Mouse (Mus musculus) activated CD4-positive, CD25-positive, alpha-beta regulatory T cell (primary cell): ENCODE measurements around the gene Rassf7. TPM values are rescaled to one million over a fixed set of nuclear protein-coding genes. Genes with fewer than 3 reads are reported as not detected.

Source experiments
- polyA plus RNA-seq, 2 experiments: library from polyadenylated mRNA; unstranded; fragments of 100-300 nt; shearing (Covaris generic); gene quantifications; one replicate each; pipeline ENCODE4 v1.2.1; 2017

Rassf7 gene
- 10 to 100 TPM; 18.6 to 23.4 TPM for polyA plus RNA-seq

DNA sequence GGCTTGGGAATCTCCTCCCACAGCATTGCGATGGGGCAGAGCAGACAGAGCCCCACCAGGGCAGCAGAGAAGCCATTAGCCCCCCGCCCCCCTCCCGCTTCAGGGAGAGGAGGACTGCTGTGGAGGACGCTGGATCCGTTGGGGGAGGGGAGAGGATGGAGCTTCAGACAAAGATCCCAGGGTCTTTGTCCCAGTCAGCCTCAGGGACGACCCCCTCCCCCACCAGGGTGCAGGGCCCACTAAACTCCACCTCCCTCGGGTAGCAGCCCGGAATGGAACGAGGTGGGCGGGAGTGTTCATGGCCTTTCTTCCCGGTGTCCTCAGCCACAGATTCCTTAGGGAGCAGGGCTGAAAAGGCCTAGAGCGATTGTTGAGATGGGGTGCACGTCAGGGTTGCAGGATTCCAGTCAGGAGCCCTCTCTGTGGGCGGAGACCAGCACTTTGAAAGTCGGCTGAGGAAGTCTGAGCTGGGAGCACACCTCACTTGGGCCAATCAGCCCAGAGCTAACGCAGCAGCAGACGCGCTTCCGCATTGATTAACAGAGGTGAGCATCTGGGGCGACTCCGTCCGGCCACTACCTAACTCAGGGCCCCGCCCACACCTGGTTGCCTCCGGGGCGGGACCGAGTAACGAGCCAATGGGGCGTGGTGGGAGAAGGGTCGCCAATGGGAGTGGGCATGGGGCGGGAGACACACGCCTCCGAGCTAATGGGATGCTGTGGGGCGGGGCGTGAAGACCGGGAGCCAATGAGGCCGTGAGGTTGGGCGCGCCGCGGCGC lies at the start of gene Rassf7:
Gene Rassf7, plus strand, starts transcription at position 760 of the 779 bp plus-strand sequence.

DNA sequence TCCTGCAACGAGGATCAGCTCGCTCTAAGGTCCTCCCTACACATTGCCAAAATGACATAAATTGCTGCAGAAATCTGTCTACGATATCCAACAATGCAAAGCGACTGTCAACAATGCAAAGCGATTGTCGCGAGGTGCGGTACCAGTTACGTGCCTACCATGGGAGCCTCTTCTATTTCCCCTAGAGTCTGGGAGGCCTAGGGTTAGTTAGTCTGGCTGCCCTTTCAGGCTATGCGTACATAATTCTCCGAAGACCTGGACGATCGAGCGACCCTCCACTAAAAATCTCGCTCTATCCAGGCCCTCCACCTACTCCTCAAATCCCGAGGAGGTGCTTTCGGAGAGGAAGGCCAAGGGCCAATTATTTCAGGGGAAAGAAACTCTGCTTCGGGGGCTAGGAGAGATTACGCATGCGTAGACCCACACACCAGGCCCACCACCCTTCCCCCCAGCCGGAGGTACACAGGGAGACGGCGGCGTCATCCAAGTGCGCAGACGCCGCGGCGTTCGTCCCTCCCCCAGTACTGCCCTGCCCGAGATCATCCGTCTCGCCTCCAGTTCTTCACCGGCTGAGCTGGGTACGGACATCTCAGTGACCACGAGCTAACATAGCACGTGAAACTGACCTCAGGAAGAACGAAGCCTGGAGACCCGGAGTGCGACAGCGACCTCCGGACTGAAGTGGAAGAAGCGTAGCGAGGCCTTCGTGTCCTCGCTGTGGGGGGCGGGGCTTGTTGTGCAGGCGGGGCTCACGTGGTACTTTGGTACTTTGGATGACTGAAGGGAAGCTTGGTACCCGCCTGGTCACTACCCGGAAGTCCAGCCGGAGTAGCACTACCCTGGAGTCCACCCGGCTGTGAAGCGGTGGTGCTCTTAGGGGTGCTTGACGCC lies 43.3 kb upstream of the Rassf7 start, which contains the start of gene Rnh1:
Gene Rnh1, minus strand, starts transcription at position 742 of the 891 bp plus-strand sequence.

DNA sequence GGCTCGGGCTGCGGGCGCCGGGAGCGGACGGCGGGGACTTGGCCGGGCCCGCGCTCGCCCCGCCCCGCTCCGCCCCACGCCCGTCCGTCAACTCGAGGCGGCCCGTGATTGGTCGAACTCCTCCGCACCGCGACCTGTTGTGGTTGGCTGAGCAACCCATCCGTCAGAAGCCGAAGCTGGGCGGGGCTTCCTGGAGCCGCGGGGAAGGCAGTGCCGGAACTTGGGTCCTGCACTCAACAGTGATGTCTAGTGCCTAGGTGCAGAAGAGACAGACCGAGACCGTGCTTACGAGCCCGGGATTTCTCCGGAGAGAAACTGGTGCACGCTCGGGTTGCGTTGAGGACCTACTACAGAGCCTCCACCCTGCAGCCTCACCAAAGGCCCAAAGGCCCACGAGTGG lies 21.7 kb upstream of the Rassf7 start, which contains the start of the genes Hras and Lrrc56:
Gene Hras, minus strand, starts transcription at position 58 of the 400 bp plus-strand sequence.
Gene Lrrc56, plus strand, starts transcription at position 210 of the 400 bp plus-strand sequence.

DNA sequence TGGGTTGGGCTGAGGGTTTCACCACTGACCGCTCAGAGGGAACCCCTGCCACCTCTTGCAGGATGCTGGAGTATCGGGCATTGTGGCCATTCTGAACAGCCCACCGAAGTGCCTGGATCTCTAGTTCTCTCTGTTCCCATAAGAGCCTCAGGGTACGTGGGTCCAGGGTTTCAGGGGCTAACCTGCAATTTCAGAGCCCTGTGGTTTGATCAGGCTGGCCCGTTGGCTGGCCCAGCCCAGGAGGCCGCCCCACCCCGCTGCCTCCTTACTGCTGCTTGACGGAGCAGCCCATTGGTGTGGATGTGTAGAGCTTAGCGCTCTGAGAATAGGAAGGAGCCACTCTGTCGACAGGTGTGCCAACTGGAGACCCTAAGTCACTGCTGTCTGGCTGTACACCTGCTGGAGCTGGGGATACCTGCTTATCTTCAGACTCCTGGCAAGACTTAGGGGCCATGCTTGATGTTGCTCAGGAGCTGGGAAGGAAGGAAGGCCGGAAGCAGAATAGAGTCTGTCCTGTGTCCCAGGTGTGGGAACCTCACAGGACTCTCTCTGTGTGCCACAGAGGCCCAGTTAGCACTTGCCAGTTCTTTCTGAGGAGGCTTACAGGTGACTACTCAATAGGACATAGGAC lies 1.9 kb upstream of the Rassf7 start, which contains the start of gene Lmntd2:
Gene Lmntd2, minus strand, starts transcription at position 476 of the 631 bp plus-strand sequence.

DNA sequence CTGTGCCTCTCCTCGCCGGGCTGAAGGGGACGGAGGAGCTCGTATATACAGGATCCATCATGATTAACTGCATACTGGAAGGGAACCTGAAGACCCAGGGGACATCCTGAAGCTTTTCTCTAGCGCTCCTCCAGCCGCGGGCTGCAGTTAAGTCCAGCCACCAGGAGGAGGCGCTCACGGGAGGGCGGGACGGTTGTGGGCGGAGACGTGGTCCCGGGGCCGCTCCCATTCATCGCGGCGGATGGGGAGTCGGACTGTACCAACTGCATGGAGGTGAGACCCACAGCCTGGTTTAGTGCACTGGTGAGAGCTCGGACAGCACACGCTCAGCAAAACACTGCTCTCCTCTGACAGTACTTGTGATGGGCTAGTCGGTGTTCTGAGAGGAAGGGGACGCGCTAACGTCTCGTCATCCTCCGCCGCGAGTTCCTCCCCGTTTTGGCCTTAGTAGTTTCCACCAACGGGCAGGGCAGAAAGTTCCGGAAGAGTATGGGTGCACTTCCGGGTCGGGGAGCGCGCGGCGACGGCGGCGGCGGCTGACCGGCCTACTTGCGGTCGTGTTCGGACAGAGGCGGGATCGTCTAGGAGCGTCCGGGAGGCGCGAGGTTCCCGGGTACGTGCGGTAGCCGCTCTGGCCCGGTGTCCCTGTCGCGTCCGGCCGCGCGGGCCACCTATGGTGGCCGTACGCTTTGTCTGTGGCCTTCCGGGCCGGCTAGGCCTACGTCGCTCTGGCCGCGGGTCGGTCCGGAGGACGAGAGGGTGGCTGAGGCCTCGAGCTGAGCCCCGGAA lies 12.8 kb downstream of the Rassf7 start, which contains the start of gene Phrf1:
Gene Phrf1, plus strand, starts transcription at position 506 of the 789 bp plus-strand sequence.

DNA sequence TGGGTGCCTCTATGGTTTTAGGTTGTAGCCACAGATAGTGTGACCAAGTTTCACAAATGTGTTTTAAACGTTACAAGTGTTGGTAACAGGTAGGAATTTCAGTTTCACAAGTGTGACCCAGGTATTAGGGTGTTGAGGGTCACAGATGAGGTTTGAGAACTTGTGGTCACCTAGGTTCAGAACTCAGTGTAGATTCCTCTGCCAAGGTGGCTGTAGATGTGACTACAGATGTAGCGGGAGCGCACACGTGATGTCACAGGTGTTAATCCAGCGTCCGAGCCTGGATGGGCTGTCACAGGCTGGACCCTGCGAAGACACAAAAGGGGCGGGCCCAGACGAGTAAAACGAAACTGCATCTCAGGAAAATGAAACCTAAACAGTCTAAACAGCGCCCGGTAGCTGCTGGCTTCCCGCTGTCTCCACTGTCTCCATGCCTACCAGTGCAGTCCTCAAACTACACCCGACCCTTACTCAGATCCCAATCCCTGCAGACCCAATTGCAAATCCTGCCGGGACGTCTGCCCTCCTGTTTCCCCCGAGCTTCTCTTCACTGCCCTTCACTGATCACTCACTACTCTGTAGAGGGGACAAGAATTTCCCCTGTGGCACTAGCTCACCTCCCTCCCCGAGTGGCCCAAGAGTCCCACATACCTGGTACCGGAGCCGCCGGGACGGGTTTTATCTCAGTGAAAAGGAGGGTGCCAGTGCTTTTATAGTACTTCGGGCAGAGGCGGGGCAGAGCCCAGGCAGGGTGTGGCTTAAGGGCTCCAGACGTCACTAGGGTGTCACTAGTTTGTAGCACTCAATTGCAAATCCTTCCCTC lies 50.3 kb downstream of the Rassf7 start, which contains the start of gene Irf7:
Gene Irf7, minus strand, starts transcription at position 743 of the 823 bp plus-strand sequence.

Other genes with a start within 250 kb of the Rassf7 start
- 10 to 100 TPM in 1 of 2 experiments, 1 to 10 TPM in 1; 2.5 to 20.2 TPM for gene Ifitm1, start 248.6 kb upstream of the Rassf7 start, polyA plus RNA-seq
- 10 to 100 TPM; 14.6 to 31.5 TPM for gene Ifitm3, start 205.1 kb upstream of the Rassf7 start, polyA plus RNA-seq
- 1 to 10 TPM in 1 of 2 experiments, under 1 TPM in 1; 0.75 to 1.2 TPM for gene Ifitm6, start 197.9 kb upstream of the Rassf7 start, polyA plus RNA-seq
- not detected for gene Gm17387, start 186.7 kb upstream of the Rassf7 start, polyA plus RNA-seq
- gene B4galnt4, start 154.8 kb upstream of the Rassf7 start, polyA plus RNA-seq: 10 to 100 TPM in 1 of 2 experiments, 1 to 10 TPM in 1; 9.9 to 21.4 TPM
- 100 to 1,000 TPM; 238 to 385 TPM for gene Pkp3, start 137.6 kb upstream of the Rassf7 start, polyA plus RNA-seq
- 100 to 1,000 TPM; 176 to 187 TPM for gene Sigirr, start 115.3 kb upstream of the Rassf7 start, polyA plus RNA-seq
- gene Ano9, start 98.1 kb upstream of the Rassf7 start, polyA plus RNA-seq: not detected
- gene Ptdss2, start 93.5 kb upstream of the Rassf7 start, polyA plus RNA-seq: 10 to 100 TPM; 17.3 to 22.2 TPM
- 100 to 1,000 TPM; 107 to 150 TPM for gene Rnh1, start 43.0 kb upstream of the Rassf7 start, polyA plus RNA-seq
- 10 to 100 TPM; 56.0 to 61.9 TPM for gene Hras, start 21.9 kb upstream of the Rassf7 start, polyA plus RNA-seq
- gene Lrrc56, start 21.7 kb upstream of the Rassf7 start, polyA plus RNA-seq: 1 to 10 TPM; 2.2 to 5.0 TPM
- gene Lmntd2, start 1.8 kb upstream of the Rassf7 start, polyA plus RNA-seq: 1 to 10 TPM; 8.3 to 9.9 TPM
- 10 to 100 TPM; 55.5 to 85.8 TPM for gene Phrf1, start 12.9 kb downstream of the Rassf7 start, polyA plus RNA-seq
- gene Irf7, start 50.6 kb downstream of the Rassf7 start, polyA plus RNA-seq: 100 to 1,000 TPM; 105 to 126 TPM
- under 1 TPM in 1 of 2 experiments, not detected in 1; 0.07 TPM for gene Cdhr5, start 60.9 kb downstream of the Rassf7 start, polyA plus RNA-seq
- not detected for gene Sct, start 63.3 kb downstream of the Rassf7 start, polyA plus RNA-seq
- gene Drd4, start 76.1 kb downstream of the Rassf7 start, polyA plus RNA-seq: under 1 TPM in 1 of 2 experiments, not detected in 1; 0.06 TPM
- gene Deaf1, start 111.8 kb downstream of the Rassf7 start, polyA plus RNA-seq: 10 to 100 TPM; 48.0 to 58.2 TPM
- gene Tmem80, start 111.9 kb downstream of the Rassf7 start, polyA plus RNA-seq: 10 to 100 TPM; 37.5 to 40.6 TPM
- gene Eps8l2, start 123.0 kb downstream of the Rassf7 start, polyA plus RNA-seq: under 1 TPM in 1 of 2 experiments, not detected in 1; 0.09 TPM
- 100 to 1,000 TPM; 342 to 415 TPM for gene Taldo1, start 176.3 kb downstream of the Rassf7 start, polyA plus RNA-seq
- 10 to 100 TPM; 72.8 to 73.0 TPM for gene Gatd1, start 198.3 kb downstream of the Rassf7 start, polyA plus RNA-seq
- under 1 TPM; 0.39 to 0.96 TPM for gene Cend1, start 213.6 kb downstream of the Rassf7 start, polyA plus RNA-seq
- 10 to 100 TPM; 56.7 to 57.4 TPM for gene Slc25a22, start 222.0 kb downstream of the Rassf7 start, polyA plus RNA-seq
- 10 to 100 TPM; 10.4 to 10.6 TPM for gene Pidd1, start 228.2 kb downstream of the Rassf7 start, polyA plus RNA-seq
- gene Rplp2, start 231.5 kb downstream of the Rassf7 start, polyA plus RNA-seq: 1,000 to 10,000 TPM; 1,171 to 2,116 TPM
- gene Pnpla2, start 239.3 kb downstream of the Rassf7 start, polyA plus RNA-seq: 10 to 100 TPM; 88.2 to 90.1 TPM
- under 1 TPM in 1 of 2 experiments, not detected in 1; 0.59 TPM for gene Cracr2b, start 245.2 kb downstream of the Rassf7 start, polyA plus RNA-seq